Mouse (Mus musculus) liver, postnatal 0 days (tissue): Measurements from ENCODE around the gene Slu7. TPM values are rescaled to one million over a fixed set of nuclear protein-coding genes. Genes with fewer than 3 reads are reported as not detected.

Source experiments
- ATAC-seq: fragments of 200-750 bp; cut with Nextera tagmentation; 2 replicates; pipeline ENCODE4 v1.8.0; 2017; ENCODE audit warnings: mild to moderate bottlenecking, moderate library complexity
- DNase-seq: peaks from one replicate; pipeline ENCODE4 v3.0.0-alpha.2; 2016
- H3K27ac ChIP-seq: fragments of 300-500 bp; sonication (generic); 2 replicates; pipeline ENCODE4 v1.5.1; 2014; ENCODE audit warnings: antibody characterized with exemption, moderate library complexity, mild to moderate bottlenecking, low read depth
- H3K27me3 ChIP-seq: fragments of 300-500 bp; sonication (generic); 2 replicates; pipeline ENCODE4 v1.6.1; 2014; ENCODE audit warnings: low read length, control low read depth, mixed read lengths; ENCODE audit not compliant: insufficient read depth
- H3K36me3 ChIP-seq: fragments of 300-500 bp; sonication (generic); replicated peaks from 2 replicates; pipeline ENCODE4 v1.6.1; 2014; ENCODE audit warnings: mild to moderate bottlenecking, control low read depth, low read length, moderate library complexity, mixed read lengths; ENCODE audit not compliant: insufficient read depth
- H3K4me1 ChIP-seq: fragments of 300-500 bp; sonication (generic); 2 replicates; pipeline ENCODE4 v1.6.1; 2014; ENCODE audit warnings: antibody characterized with exemption, mild to moderate bottlenecking, control low read depth; ENCODE audit not compliant: insufficient read depth
- H3K4me2 ChIP-seq: fragments of 300-500 bp; sonication (generic); 2 replicates; pipeline ENCODE4 v1.6.1; 2014; ENCODE audit warnings: low read depth, mild to moderate bottlenecking, low read length, moderate library complexity, mixed read lengths
- H3K4me3 ChIP-seq: fragments of 300-500 bp; sonication (generic); 2 replicates; pipeline ENCODE4 v1.5.1; 2014; ENCODE audit warnings: low read depth, low read length
- H3K9ac ChIP-seq: fragments of 300-500 bp; sonication (generic); replicated peaks from 2 replicates; pipeline ENCODE4 v1.6.1; 2014; ENCODE audit warnings: mild to moderate bottlenecking, moderate library complexity
- H3K9me3 ChIP-seq: fragments of 300-500 bp; sonication (generic); 2 replicates; pipeline ENCODE4 v1.6.1; 2016; ENCODE audit warnings: mild to moderate bottlenecking, control low read depth, low read length, mixed read lengths
- CTCF ChIP-seq: sonication (generic); IDR thresholded peaks from 2 replicates; pipeline ENCODE4 v1.5.1; 2016; ENCODE audit warnings: antibody characterized with exemption, low read depth
- EP300 ChIP-seq: IDR thresholded peaks from 2 replicates; pipeline ENCODE4 v1.6.1; 2016; ENCODE audit warnings: antibody characterized with exemption, low read depth, mild to moderate bottlenecking
- WGBS: fragments of 180-500 bp; shearing (Covaris S2); extraction: QIAGEN DNeasy Blood & Tissue Kit; methylation state at CpG from one replicate; pipeline ENCODE4 v1.1.7; 2014; ENCODE audit not compliant: insufficient replicate concordance; 5-methylcytosine and 5-hydroxymethylcytosine counted together
- polyA plus RNA-seq: library from polyadenylated mRNA; unstranded; fragments of >200 nt; fragmentation: Nextera tagmentation; extraction: Ambion mirVana; gene quantifications from 2 replicates; pipeline ENCODE4 v1.2.1, GENCODE M21; 2015

Slu7 gene
- polyA plus RNA-seq, 1 experiment from 2014 or later, result 20.3 TPM

DNA sequence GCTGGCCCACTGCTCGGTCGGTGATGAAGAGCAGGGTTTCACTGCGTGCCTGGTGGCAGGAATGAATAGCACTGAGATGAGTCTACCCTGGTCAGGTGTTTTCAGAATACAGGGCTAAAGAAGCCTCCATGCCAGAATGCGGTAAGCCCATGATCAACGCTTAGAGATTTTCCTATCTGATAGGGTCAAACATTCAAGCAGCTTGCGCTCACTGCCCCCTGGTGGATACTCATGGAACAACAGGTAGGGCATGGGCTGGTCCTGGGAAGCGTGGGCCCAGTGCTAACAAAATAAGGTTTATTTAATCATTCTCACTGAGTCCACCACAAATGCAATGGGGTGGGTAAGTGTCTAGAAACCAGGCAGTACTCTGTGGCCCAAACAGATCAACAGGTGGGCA lies 59.1 kb downstream of the Slu7 start:
- 29% methylated on average over 7 of the region's 7 CpGs for WGBS
- no peak for ATAC-seq

DNA sequence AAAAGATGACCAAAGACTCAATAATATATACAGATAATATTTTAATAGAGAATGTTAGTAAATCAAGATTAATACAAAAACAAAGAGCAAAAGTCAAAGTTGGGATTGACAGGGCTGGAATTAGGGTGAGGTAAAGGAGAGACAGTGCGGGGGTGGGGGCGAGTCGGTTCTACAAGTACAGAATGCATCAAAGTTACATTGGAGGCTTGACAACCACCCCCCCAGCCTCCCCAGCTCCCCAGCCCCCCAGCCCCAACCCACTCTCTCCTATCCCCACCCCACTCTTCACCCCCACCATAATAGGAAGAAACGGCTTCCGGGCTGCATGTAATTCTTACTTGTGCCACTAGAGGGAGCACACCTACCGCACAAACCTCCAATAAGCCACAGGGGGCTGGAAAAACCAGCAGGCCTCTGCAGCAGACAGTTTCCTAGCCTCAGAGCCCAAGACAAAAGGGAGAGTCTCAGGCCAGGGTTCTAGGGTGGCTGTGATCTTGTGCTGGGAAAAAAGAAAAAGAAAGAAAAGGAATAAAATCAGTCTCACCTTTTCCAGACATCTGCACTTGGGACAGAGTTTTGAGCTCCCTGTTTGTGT lies 60.4 kb downstream of the Slu7 start:
- Histone ChIP-seq H3K27me3 (no peaks in the 10 kb centered on the region), H3K36me3 (no peaks in the 10 kb centered on the region), H3K27ac (no peak overlapping the region), H3K9ac (no peak overlapping the region), H3K4me3 (no peak overlapping the region), H3K9me3 (no peaks in the 10 kb centered on the region), H3K4me2 (no peak overlapping the region), H3K4me1 (no peaks in the 10 kb centered on the region)
- ATAC-seq (no peak), DNase-seq (peak; percentile 73)
- 33% methylated on average over 6 of the region's 6 CpGs for whole genome bisulfite sequencing
- TF ChIP-seq EP300 (no peak), CTCF (peak; percentile 92)

More for the DNA sequence above, 59.1 kb downstream of the Slu7 start:
- no peaks in the 10 kb centered on the region for H3K9me3 ChIP-seq
- DNase-seq, result peak; percentile 81
- H3K36me3 ChIP-seq, result no peaks in the 10 kb centered on the region
- no peak overlapping the region for H3K4me3 ChIP-seq
- TF ChIP-seq CTCF (peak; percentile 96), EP300 (no peak)
- H3K27ac ChIP-seq, result no peak overlapping the region
- H3K9ac ChIP-seq, result no peak overlapping the region
- no peak overlapping the region for H3K4me2 ChIP-seq
- H3K4me1 ChIP-seq, result no peaks in the 10 kb centered on the region
- H3K27me3 ChIP-seq, result no peaks in the 10 kb centered on the region

DNA sequence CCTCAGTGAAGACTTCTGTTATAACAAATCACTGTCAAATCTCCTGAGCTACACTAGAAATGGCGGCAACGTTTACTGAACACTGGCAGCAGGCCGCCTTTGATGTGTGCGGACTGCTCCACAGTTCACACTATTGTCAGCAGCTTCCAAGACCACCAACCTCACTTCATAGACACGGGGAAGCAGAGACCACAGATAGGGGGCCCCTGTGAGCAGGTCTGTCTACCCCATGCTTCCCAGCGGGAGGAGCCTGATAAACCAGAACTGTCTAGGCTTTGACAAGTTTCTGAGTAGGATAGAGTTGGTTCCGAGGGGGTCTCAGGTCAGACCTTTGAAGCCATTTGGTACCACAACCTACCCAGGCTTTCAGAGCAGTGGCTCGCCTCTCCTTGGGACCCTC lies 61.5 kb downstream of the Slu7 start:
- no peak overlapping the region for H3K4me2 ChIP-seq
- no peak for ATAC-seq
- no peaks in the 10 kb centered on the region for H3K27me3 ChIP-seq
- no peak overlapping the region for H3K4me3 ChIP-seq
- H3K36me3 ChIP-seq, result no peaks in the 10 kb centered on the region
- TF ChIP-seq EP300 (no peak), CTCF (0 out of 2 replicates have a peak, but pooled peaks have one; percentile 13)
- no peaks in the 10 kb centered on the region for H3K4me1 ChIP-seq
- 60% methylated on average over 8 of the region's 8 CpGs for WGBS
- H3K27ac ChIP-seq, result no peak overlapping the region
- H3K9ac ChIP-seq, result no peak overlapping the region
- no peaks in the 10 kb centered on the region for H3K9me3 ChIP-seq
- DNase-seq, result no peak

DNA sequence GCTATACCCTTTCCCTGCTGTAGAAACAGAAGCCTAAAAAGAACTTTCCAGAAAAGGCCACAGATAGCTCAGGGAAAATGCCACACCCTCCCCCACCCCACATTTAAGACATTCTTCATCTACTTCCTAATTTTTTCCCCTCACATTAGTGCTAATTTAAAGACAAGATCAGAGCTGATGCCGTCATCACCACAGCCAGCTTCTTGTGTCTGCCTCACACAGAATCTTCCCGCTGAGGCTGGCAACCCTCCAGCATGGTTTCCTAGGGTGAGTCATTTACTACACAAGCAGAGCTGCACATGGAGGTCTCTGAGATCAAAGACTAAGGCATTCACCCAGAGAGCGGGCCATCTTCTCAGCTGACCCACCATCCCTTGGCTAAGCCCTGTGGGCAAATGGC lies 62.0 kb downstream of the Slu7 start:
- Histone ChIP-seq H3K27ac (no peak overlapping the region), H3K27me3 (no peaks in the 10 kb centered on the region), H3K9ac (no peak overlapping the region), H3K4me2 (no peak overlapping the region), H3K4me1 (no peaks in the 10 kb centered on the region), H3K9me3 (no peaks in the 10 kb centered on the region), H3K4me3 (no peak overlapping the region), H3K36me3 (no peaks in the 10 kb centered on the region)
- ATAC-seq, result no peak
- WGBS, result 46% methylated on average over 3 of the region's 3 CpGs
- peak; percentile 48 for DNase-seq
- no peak for TF ChIP-seq CTCF
- no peak for TF ChIP-seq EP300

Other genes with a start within 250 kb of the Slu7 start
- 61.8 and 62.5 TPM in 2 replicates for gene Pttg1, start 7.5 kb upstream of the Slu7 start, polyA plus RNA-seq
- gene C1qtnf2, start 40.5 kb downstream of the Slu7 start, polyA plus RNA-seq, result 2.5 and 2.7 TPM in 2 replicates
- 1.5 and 2.1 TPM in 2 replicates for gene Ccnjl, start 95.0 kb downstream of the Slu7 start, polyA plus RNA-seq
- gene 4933415A04Rik, start 153.3 kb downstream of the Slu7 start, polyA plus RNA-seq, result 0.51 and 0.72 TPM in 2 replicates
- gene Fabp6, start 167.8 kb downstream of the Slu7 start, polyA plus RNA-seq, result not detected in 2 replicates
- 6.9 and 7.1 TPM in 2 replicates for gene Pwwp2a, start 248.3 kb downstream of the Slu7 start, polyA plus RNA-seq